Mouse (Mus musculus): Measurements from ENCODE around the gene Gm14137. TPM values are rescaled to one million over a fixed set of nuclear protein-coding genes. Genes with fewer than 3 reads are reported as not detected.
A peak's percentile ranks its signal among the peaks of the same experiment; 100 is the strongest.

Gm14137 gene
- 4.7 and 4.8 TPM in 2 replicates for polyA plus RNA-seq (2012; rRNA removed)

DNA sequence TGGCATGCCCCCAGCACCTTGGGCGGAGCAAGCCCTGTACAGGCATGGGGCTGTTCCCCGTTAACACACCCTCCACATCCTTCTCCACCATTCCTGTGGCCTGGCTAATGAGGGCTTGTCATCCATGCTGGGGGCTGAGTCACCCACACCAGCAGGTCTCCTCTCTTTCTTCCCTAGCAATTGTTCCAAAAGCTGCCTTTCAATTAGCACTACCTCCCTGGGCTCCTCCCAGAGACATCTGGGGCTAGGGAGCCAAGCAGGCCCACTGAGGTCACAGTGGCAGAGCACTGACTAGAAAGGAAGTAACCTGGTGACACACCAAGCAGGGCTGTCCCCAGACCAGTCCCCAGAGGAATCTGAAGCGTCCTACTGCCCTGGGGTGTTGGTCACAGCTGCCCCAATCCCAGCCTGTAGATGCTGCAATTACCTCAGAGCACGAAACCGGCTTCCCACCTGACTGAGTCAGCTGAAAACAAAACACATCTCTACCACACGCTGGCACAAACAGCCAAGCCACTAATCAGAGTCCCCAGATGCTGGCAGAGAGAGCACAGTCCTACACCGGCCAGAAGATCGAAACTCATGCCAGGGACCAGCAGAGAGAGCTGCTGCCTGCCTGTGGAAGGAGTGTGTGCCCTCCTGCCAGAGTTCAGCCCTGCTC is at the start of gene Gm14137:
Gm14137 (plus strand) TSS at position 519 of the 661 bp plus-strand sequence.
- no peak for TF ChIP-seq CTCF (IDR thresholded peaks at IDR 0.05; ENCODE audit: control insufficient read depth, insufficient read depth, insufficient replicate concordance, low read depth, low read length)
- no peak; the same call in 1 of the 2 replicates for TF ChIP-seq POLR2A (IDR thresholded peaks at IDR 0.05; ENCODE audit: control insufficient read depth, low read depth, low read length)
- H3K4me1 ChIP-seq (ENCODE audit: control insufficient read depth, insufficient read depth, low read length): no peaks in the 10 kb centered on the region; the same call in 1 of the 2 replicates
- no peaks in the 10 kb centered on the region for H3K27me3 ChIP-seq (ENCODE audit: control insufficient read depth, insufficient read depth, low read length)
- no peaks in the 10 kb centered on the region; the same call in 1 of the 2 replicates for H3K36me3 ChIP-seq (ENCODE audit: control insufficient read depth, insufficient read depth, low read length)
- no peak within 1 kb of the TSS for H3K27ac ChIP-seq (ENCODE audit: control insufficient read depth, insufficient read depth, low read depth, low read length)
- H3K4me3 ChIP-seq (ENCODE audit: control insufficient read depth, low read depth, low read length): peak within 1 kb of the TSS; percentile 16

DNA sequence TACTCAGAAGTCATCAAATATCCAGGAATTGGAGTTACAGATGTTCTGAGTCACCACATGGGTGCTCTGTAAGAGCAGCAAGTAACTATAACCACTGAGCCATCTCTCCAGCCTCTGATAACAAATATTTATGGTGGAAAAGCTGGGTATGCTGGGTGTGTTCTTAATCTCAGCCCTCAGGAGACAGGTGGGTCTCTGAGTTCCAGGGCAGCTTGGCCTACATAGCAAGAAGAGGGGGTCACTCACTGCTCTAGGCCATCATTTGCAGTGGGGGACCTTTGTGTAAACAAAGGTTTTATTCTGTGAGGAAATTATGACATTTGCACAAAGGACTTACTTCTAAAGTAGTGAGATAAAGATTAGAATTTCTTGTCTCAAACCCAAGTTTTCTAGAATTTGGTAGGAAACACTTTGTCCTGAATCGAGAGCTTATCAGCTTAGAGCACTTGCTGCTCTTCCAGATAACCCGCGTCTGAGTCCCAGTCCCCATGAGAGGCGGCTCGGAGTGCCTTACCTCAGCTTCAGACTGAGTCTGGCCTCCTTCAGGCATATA is 37.9 kb upstream of the Gm14137 start:
- no peak overlapping the region for H3K27ac ChIP-seq (ENCODE audit: control insufficient read depth, insufficient read depth, low read depth, low read length)
- H3K4me1 ChIP-seq (ENCODE audit: control insufficient read depth, insufficient read depth, low read length): no peaks in the 10 kb centered on the region
- H3K27me3 ChIP-seq (ENCODE audit: control insufficient read depth, insufficient read depth, low read length): no peaks in the 10 kb centered on the region
- peaks cover 8% of the 10 kb centered on the region for H3K36me3 ChIP-seq (ENCODE audit: control insufficient read depth, insufficient read depth, low read length)
- TF ChIP-seq CTCF (IDR thresholded peaks at IDR 0.05; ENCODE audit: control insufficient read depth, insufficient read depth, insufficient replicate concordance, low read depth, low read length): no peak
- TF ChIP-seq POLR2A (IDR thresholded peaks at IDR 0.05; ENCODE audit: control insufficient read depth, low read depth, low read length): no peak
- H3K4me3 ChIP-seq (ENCODE audit: control insufficient read depth, low read depth, low read length): no peak overlapping the region

DNA sequence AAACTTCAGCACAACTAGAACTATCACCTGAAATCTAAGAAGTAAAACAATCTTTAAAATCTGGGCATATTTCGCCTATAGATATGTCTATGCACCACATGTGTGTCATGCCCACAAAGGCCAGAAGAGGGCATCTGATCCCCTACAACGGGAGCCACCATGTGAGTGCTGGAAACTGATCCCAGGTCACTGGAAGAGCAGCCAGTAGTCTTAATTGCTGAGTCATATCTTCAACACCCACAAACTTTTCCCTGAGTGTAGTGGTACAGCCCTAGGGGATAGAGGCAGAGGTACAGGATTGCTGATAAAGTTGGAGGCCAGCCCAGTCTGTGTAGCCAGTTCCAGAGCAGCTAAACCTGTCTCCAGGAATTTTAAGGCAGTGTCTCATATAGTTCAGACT is 29.1 kb upstream of the Gm14137 start:
- H3K4me3 ChIP-seq (ENCODE audit: control insufficient read depth, low read depth, low read length): no peak overlapping the region
- H3K27me3 ChIP-seq (ENCODE audit: control insufficient read depth, insufficient read depth, low read length): no peaks in the 10 kb centered on the region
- no peak overlapping the region for H3K27ac ChIP-seq (ENCODE audit: control insufficient read depth, insufficient read depth, low read depth, low read length)
- H3K36me3 ChIP-seq (ENCODE audit: control insufficient read depth, insufficient read depth, low read length): peaks cover 10% of the 10 kb centered on the region
- TF ChIP-seq CTCF (IDR thresholded peaks at IDR 0.05; ENCODE audit: control insufficient read depth, insufficient read depth, insufficient replicate concordance, low read depth, low read length) (no peak), POLR2A (IDR thresholded peaks at IDR 0.05; ENCODE audit: control insufficient read depth, low read depth, low read length) (no peak)
- no peaks in the 10 kb centered on the region for H3K4me1 ChIP-seq (ENCODE audit: control insufficient read depth, insufficient read depth, low read length)

DNA sequence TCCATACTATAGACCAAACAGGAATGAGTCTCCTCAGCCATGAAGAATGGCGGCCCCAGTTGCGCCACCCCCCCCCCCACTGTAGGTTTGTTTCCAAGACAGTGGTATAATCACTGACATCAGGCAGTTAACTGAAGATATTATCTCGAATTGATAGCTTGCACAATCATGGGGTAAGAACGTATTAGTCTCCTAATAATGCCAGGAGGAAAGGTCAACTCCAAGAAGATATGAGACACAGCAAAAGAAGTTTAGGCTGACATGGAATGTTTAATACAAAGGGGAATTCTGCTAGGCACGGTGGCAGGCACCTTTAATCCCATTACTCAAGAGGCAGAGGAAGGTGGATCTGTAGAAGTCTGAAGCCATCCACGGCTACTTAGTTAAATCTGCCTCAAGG is 27.9 kb upstream of the Gm14137 start:
- H3K27ac ChIP-seq (ENCODE audit: control insufficient read depth, insufficient read depth, low read depth, low read length): no peak overlapping the region
- TF ChIP-seq POLR2A (IDR thresholded peaks at IDR 0.05; ENCODE audit: control insufficient read depth, low read depth, low read length) (no peak), CTCF (IDR thresholded peaks at IDR 0.05; ENCODE audit: control insufficient read depth, insufficient read depth, insufficient replicate concordance, low read depth, low read length) (no peak)
- H3K4me3 ChIP-seq (ENCODE audit: control insufficient read depth, low read depth, low read length): no peak overlapping the region
- H3K36me3 ChIP-seq (ENCODE audit: control insufficient read depth, insufficient read depth, low read length): peaks cover 12% of the 10 kb centered on the region
- no peaks in the 10 kb centered on the region for H3K27me3 ChIP-seq (ENCODE audit: control insufficient read depth, insufficient read depth, low read length)
- no peaks in the 10 kb centered on the region for H3K4me1 ChIP-seq (ENCODE audit: control insufficient read depth, insufficient read depth, low read length)

DNA sequence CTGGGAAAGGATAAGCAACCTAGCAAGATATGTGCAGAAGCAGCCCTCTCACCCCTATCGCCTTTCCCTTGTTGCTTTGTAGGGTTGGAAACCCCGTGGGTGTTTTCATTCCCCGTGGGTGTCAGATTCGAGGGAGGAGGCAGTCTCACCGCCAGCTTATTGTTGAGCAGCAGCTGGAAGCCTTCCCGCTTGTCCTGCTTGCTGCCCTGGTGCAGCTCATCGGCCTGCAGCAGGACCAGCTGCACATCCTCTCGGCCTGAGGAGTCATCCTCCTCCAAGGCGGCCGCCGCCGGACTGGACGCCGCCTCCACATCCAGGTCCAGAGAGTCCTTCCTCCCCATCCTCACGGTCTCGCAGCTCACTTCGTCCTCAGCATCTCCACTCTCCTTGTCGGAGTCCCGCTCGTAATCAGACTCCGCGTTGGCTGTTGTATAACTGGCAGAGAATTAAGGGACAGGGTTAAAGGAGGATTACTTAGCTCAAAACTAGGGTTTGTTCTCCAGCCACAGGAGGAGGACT is 27.1 kb upstream of the Gm14137 start:
- Histone ChIP-seq H3K36me3 (ENCODE audit: control insufficient read depth, insufficient read depth, low read length) (peaks cover 12% of the 10 kb centered on the region), H3K4me3 (ENCODE audit: control insufficient read depth, low read depth, low read length) (no peak overlapping the region), H3K27me3 (ENCODE audit: control insufficient read depth, insufficient read depth, low read length) (no peaks in the 10 kb centered on the region), H3K27ac (ENCODE audit: control insufficient read depth, insufficient read depth, low read depth, low read length) (no peak overlapping the region), H3K4me1 (ENCODE audit: control insufficient read depth, insufficient read depth, low read length) (no peaks in the 10 kb centered on the region)
- TF ChIP-seq POLR2A (IDR thresholded peaks at IDR 0.05; ENCODE audit: control insufficient read depth, low read depth, low read length) (no peak), CTCF (IDR thresholded peaks at IDR 0.05; ENCODE audit: control insufficient read depth, insufficient read depth, insufficient replicate concordance, low read depth, low read length) (no peak)

DNA sequence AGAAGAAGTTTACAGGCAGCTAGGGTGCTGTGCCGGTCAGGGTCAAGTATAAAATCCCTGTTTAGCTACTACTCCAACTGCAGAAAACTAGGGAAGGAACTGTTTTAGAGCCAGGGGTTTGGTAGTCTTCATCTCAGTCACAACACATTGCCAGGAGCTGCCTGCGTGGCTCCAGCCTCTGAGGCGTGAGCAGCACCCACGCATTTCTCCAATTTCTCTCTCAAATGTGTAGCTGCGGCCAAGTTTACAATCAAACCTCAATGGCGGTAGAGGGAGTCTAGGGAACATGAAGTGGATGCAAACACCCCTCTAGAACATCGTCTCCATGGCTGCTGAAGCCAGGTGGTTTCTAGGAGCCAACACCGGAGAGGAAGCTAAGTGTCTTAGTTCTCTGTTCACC is 26.5 kb upstream of the Gm14137 start:
- no peak for TF ChIP-seq POLR2A (IDR thresholded peaks at IDR 0.05; ENCODE audit: control insufficient read depth, low read depth, low read length)
- TF ChIP-seq CTCF (IDR thresholded peaks at IDR 0.05; ENCODE audit: control insufficient read depth, insufficient read depth, insufficient replicate concordance, low read depth, low read length): no peak
- H3K36me3 ChIP-seq (ENCODE audit: control insufficient read depth, insufficient read depth, low read length): peaks cover 12% of the 10 kb centered on the region

DNA sequence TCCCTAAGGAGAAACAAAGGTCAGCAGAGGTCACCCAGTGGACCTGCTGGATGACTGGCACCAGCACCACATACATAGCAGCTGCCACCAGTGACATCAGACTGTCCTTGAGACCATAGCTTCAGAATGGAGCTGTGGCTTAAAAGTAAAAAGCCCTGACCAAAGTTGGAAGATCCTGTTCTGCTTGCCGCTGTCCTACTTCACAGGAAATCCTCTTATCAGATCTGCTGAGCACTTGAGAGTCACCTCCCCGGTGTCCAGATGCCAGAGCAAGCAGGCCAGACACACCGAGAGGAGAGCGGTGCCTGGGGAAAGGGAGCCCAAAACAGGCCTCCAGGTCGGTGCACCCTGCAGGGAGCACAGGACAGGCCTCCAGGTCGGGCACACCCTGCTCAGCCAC is 22.1 kb upstream of the Gm14137 start:
- Histone ChIP-seq H3K36me3 (ENCODE audit: control insufficient read depth, insufficient read depth, low read length) (peaks cover 5% of the 10 kb centered on the region), H3K4me1 (ENCODE audit: control insufficient read depth, insufficient read depth, low read length) (peaks cover 2% of the 10 kb centered on the region; the same call in 1 of the 2 replicates), H3K4me3 (ENCODE audit: control insufficient read depth, low read depth, low read length) (no peak overlapping the region), H3K27ac (ENCODE audit: control insufficient read depth, insufficient read depth, low read depth, low read length) (no peak overlapping the region), H3K27me3 (ENCODE audit: control insufficient read depth, insufficient read depth, low read length) (no peaks in the 10 kb centered on the region)
- TF ChIP-seq POLR2A (IDR thresholded peaks at IDR 0.05; ENCODE audit: control insufficient read depth, low read depth, low read length): no peak

More for the DNA sequence above, 26.5 kb upstream of the Gm14137 start:
- H3K4me3 ChIP-seq (ENCODE audit: control insufficient read depth, low read depth, low read length): no peak overlapping the region
- no peak overlapping the region for H3K27ac ChIP-seq (ENCODE audit: control insufficient read depth, insufficient read depth, low read depth, low read length)
- H3K4me1 ChIP-seq (ENCODE audit: control insufficient read depth, insufficient read depth, low read length): no peaks in the 10 kb centered on the region
- no peaks in the 10 kb centered on the region for H3K27me3 ChIP-seq (ENCODE audit: control insufficient read depth, insufficient read depth, low read length)
